Mouse (Mus musculus) kidney, adult 2 months (tissue): ENCODE results near the gene F11.

ENCODE experiments used
- CTCF ChIP-seq: fragments of 200-500 bp; conservative IDR thresholded peaks from 2 replicates; pipeline ENCODE4 v1.5.1; 2011; ENCODE audit warnings: low read depth, mild to moderate bottlenecking, control low read depth, low read length, moderate library complexity, mixed read lengths; ENCODE audit not compliant: insufficient read depth, insufficient read length
- POLR2A ChIP-seq: fragments of 200-500 bp; IDR thresholded peaks from one replicate; pipeline ENCODE4 v1.6.1; 2011; ENCODE audit warnings: low read depth, low read length, control low read depth

DNA sequence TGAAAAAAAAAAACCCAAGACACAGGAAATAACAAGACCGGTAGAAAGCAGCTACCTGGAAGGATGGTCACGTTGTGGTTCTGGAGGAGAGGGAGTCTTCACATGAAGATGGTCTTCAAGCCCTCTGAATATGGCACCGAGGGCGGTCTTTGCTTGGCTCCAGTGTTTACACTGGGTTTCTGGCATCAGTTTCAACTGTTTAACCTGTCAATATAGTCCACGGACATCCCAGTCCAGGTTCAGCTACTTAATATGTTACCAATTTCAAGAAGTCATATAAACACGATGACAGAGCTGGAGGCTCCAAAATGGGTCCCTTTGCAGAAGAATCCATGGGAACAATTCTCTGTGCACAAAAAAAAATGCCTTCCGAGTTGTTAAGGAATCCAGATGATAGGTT is 32.9 kb upstream of the F11 start, which contains the start of gene Klkb1:
- TF ChIP-seq POLR2A = no peak
- TF ChIP-seq CTCF = no peak
